Mouse (Mus musculus) layer of hippocampus, postnatal 10 days (tissue): ENCODE measurements around the gene Cetn4. TPM values are rescaled to one million over a fixed set of nuclear protein-coding genes. Genes with fewer than 3 reads are reported as not detected.
A peak's percentile ranks its signal among the peaks of the same experiment; 100 is the strongest.

Source experiments
- DNase-seq, 2 experiments: peaks; one replicate each; pipeline ENCODE4 v3.0.0; 2021; ENCODE audit warnings: low spot score in 2 of 2
- total RNA-seq, 2 experiments: library from RNA; stranded (reverse); gene quantifications; 2 replicates each; pipeline ENCODE4 v1.2.3; 2021

Cetn4 gene
- total RNA-seq, 2 experiments from 2014 or later = 7.4 to 8.4 TPM

GRCm38 (mm10) chr3:37303392-37304139 is 8.9 kb downstream of the Cetn4 start:
- no peak for DNase-seq

- peak; percentile 42 to 61 for DNase-seq
Observed at GRCm38 (mm10) chr3:37302685-37303084, 9.8 kb downstream of the Cetn4 start.

GRCm38 (mm10) chr3:37299470-37299869 is 13.0 kb downstream of the Cetn4 start:
- no peak for DNase-seq

GRCm38 (mm10) chr3:37292654-37293053 is 19.9 kb downstream of the Cetn4 start:
- DNase-seq = no peak

- DNase-seq = no peak
Observed at GRCm38 (mm10) chr3:37291929-37292328, 20.6 kb downstream of the Cetn4 start.

GRCm38 (mm10) chr3:37290881-37291541 is 21.5 kb downstream of the Cetn4 start:
- peak in 1 of 2 experiments; percentile 27 for DNase-seq

- DNase-seq = no peak
Observed at GRCm38 (mm10) chr3:37289237-37289636, 23.3 kb downstream of the Cetn4 start.

GRCm38 (mm10) chr3:37283234-37283633 is 29.3 kb downstream of the Cetn4 start:
- peak in 1 of 2 experiments; percentile 8 for DNase-seq

GRCm38 (mm10) chr3:37282299-37282922 is 30.1 kb downstream of the Cetn4 start:
- peak in 1 of 2 experiments; percentile 13 for DNase-seq

GRCm38 (mm10) chr3:37280871-37281270 is 31.6 kb downstream of the Cetn4 start:
- DNase-seq = no peak

- DNase-seq = no peak
Observed at GRCm38 (mm10) chr3:37280221-37280620, 32.3 kb downstream of the Cetn4 start.

- DNase-seq = no peak
Observed at GRCm38 (mm10) chr3:37274661-37275060, 37.8 kb downstream of the Cetn4 start.

- no peak for DNase-seq
Observed at GRCm38 (mm10) chr3:37273092-37273491, 39.4 kb downstream of the Cetn4 start.

- DNase-seq = peak; percentile 52 to 67
Observed at GRCm38 (mm10) chr3:37271209-37271608, 41.3 kb downstream of the Cetn4 start.

- no peak for DNase-seq
Observed at GRCm38 (mm10) chr3:37269926-37270325, 42.6 kb downstream of the Cetn4 start.

- DNase-seq = no peak
Observed at GRCm38 (mm10) chr3:37268338-37268737, 44.2 kb downstream of the Cetn4 start.

- peak; percentile 17 to 20 for DNase-seq
Observed at GRCm38 (mm10) chr3:37259331-37259999, 53.0 kb downstream of the Cetn4 start.

GRCm38 (mm10) chr3:37257776-37258175 is 54.7 kb downstream of the Cetn4 start:
- DNase-seq = no peak
